Mouse (Mus musculus) kidney, adult 2 months (tissue): ENCODE measurements around the gene Rims1. TPM values are rescaled to one million over a fixed set of nuclear protein-coding genes. Genes with fewer than 3 reads are reported as not detected.

Experiments used
- DNase-seq: peaks from one replicate; pipeline ENCODE4 v3.0.0; 2021
- H3K27ac ChIP-seq: fragments of 200-500 bp; 2 replicates; pipeline ENCODE4 v1.5.1; 2012; ENCODE audit warnings: low read depth, low read length, control low read depth, inconsistent platforms; ENCODE audit not compliant: insufficient read depth
- H3K27me3 ChIP-seq: fragments of 200-500 bp; replicated peaks from 2 replicates; pipeline ENCODE4 v1.6.1; 2012; ENCODE audit warnings: mild to moderate bottlenecking, moderate library complexity, low read length, inconsistent platforms; ENCODE audit not compliant: control insufficient read depth, insufficient read depth
- H3K36me3 ChIP-seq: fragments of 200-500 bp; 2 replicates; pipeline ENCODE4 v1.6.1; 2012; ENCODE audit warnings: mild to moderate bottlenecking, moderate library complexity, low read length, inconsistent platforms; ENCODE audit not compliant: control insufficient read depth, insufficient read depth
- H3K4me1 ChIP-seq: fragments of 200-500 bp; 2 replicates; pipeline ENCODE4 v1.6.1; 2011; ENCODE audit warnings: low read length; ENCODE audit not compliant: control insufficient read depth, insufficient read depth
- H3K4me3 ChIP-seq: fragments of 200-500 bp; 2 replicates; pipeline ENCODE4 v1.5.1; 2011; ENCODE audit warnings: mild to moderate bottlenecking, low read depth, low read length, control low read depth; ENCODE audit not compliant: insufficient read depth
- CTCF ChIP-seq: fragments of 200-500 bp; conservative IDR thresholded peaks from 2 replicates; pipeline ENCODE4 v1.5.1; 2011; ENCODE audit warnings: low read depth, mild to moderate bottlenecking, control low read depth, low read length, moderate library complexity, mixed read lengths; ENCODE audit not compliant: insufficient read depth, insufficient read length
- POLR2A ChIP-seq: fragments of 200-500 bp; IDR thresholded peaks from one replicate; pipeline ENCODE4 v1.6.1; 2011; ENCODE audit warnings: low read depth, low read length, control low read depth
- WGBS: fragments of 180-500 bp; shearing (Covaris S2); methylation state at CpG from one replicate; pipeline ENCODE4 v1.1.7; 2018; 5-methylcytosine and 5-hydroxymethylcytosine counted together
- polyA plus RNA-seq: library from polyadenylated mRNA; depleted of rRNA; stranded (reverse); fragments of >200 nt; gene quantifications from 2 replicates; pipeline ENCODE4 v1.2.3, GENCODE M21; 2012

Rims1 gene
- polyA plus RNA-seq, 1 experiment, result 0.02 TPM

- WGBS, result 42% methylated on average over 6 of the region's 6 CpGs
These were observed 428.7 kb downstream of the Rims1 start for GRCm38 (mm10) chr1:22377062-22377461.

GRCm38 (mm10) chr1:22356209-22356608 lies 449.6 kb downstream of the Rims1 start:
- no peaks in the 10 kb centered on the region for H3K4me1 ChIP-seq
- H3K4me3 ChIP-seq, result no peak overlapping the region
- 68% methylated on average over 2 of the region's 2 CpGs for WGBS
- H3K27ac ChIP-seq, result no peak overlapping the region
- no peak for DNase-seq
- H3K27me3 ChIP-seq, result no peaks in the 10 kb centered on the region
- no peaks in the 10 kb centered on the region for H3K36me3 ChIP-seq
- TF ChIP-seq CTCF (no peak), POLR2A (no peak)

More at GRCm38 (mm10) chr1:22377062-22377461, 428.7 kb downstream of the Rims1 start:
- Histone ChIP-seq H3K4me3 (no peak overlapping the region), H3K27me3 (no peaks in the 10 kb centered on the region), H3K4me1 (no peaks in the 10 kb centered on the region), H3K27ac (no peak overlapping the region), H3K36me3 (no peaks in the 10 kb centered on the region)
- DNase-seq, result no peak
- TF ChIP-seq POLR2A (no peak), CTCF (no peak)

GRCm38 (mm10) chr1:22353687-22354086 lies 452.1 kb downstream of the Rims1 start:
- no peak for DNase-seq
- no peak overlapping the region for H3K27ac ChIP-seq
- H3K4me3 ChIP-seq, result no peak overlapping the region
- no peaks in the 10 kb centered on the region for H3K27me3 ChIP-seq
- H3K4me1 ChIP-seq, result no peaks in the 10 kb centered on the region
- TF ChIP-seq POLR2A, result no peak
- no peak for TF ChIP-seq CTCF
- 75% methylated on average over 4 of the region's 4 CpGs for WGBS
- no peaks in the 10 kb centered on the region for H3K36me3 ChIP-seq

- Histone ChIP-seq H3K27ac (no peak overlapping the region), H3K27me3 (no peaks in the 10 kb centered on the region), H3K36me3 (no peaks in the 10 kb centered on the region), H3K4me3 (no peak overlapping the region), H3K4me1 (no peaks in the 10 kb centered on the region)
- DNase-seq, result no peak
- TF ChIP-seq CTCF, result no peak
- no peak for TF ChIP-seq POLR2A
- WGBS, result 47% methylated on average over 9 of the region's 9 CpGs
These were observed 466.9 kb downstream of the Rims1 start for GRCm38 (mm10) chr1:22338914-22339313.

- no peaks in the 10 kb centered on the region for H3K27me3 ChIP-seq
- H3K36me3 ChIP-seq, result no peaks in the 10 kb centered on the region
- H3K27ac ChIP-seq, result no peak overlapping the region
- no peak for TF ChIP-seq CTCF
- no peak for TF ChIP-seq POLR2A
- 70% methylated on average over 6 of the region's 6 CpGs for WGBS
- no peak for DNase-seq
- no peak overlapping the region for H3K4me3 ChIP-seq
- no peaks in the 10 kb centered on the region for H3K4me1 ChIP-seq
These were observed 484.7 kb downstream of the Rims1 start for GRCm38 (mm10) chr1:22320941-22321676.

GRCm38 (mm10) chr1:22315537-22315936 lies 490.3 kb downstream of the Rims1 start:
- H3K36me3 ChIP-seq, result no peaks in the 10 kb centered on the region
- no peak overlapping the region for H3K27ac ChIP-seq
- DNase-seq, result peak; percentile 64
- TF ChIP-seq POLR2A (no peak), CTCF (no peak)
- no peak overlapping the region for H3K4me3 ChIP-seq
- no peaks in the 10 kb centered on the region for H3K4me1 ChIP-seq
- 8% methylated on average over 2 of the region's 2 CpGs for WGBS
- no peaks in the 10 kb centered on the region for H3K27me3 ChIP-seq

- Histone ChIP-seq H3K27me3 (no peaks in the 10 kb centered on the region), H3K4me3 (no peak overlapping the region), H3K36me3 (no peaks in the 10 kb centered on the region), H3K4me1 (no peaks in the 10 kb centered on the region), H3K27ac (no peak overlapping the region)
- DNase-seq, result no peak
- 58% methylated on average over 7 of the region's 7 CpGs for WGBS
- TF ChIP-seq POLR2A, result no peak
- no peak for TF ChIP-seq CTCF
These were observed 494.3 kb downstream of the Rims1 start for GRCm38 (mm10) chr1:22311471-22311870.
